Mouse (Mus musculus) liver, adult 2 months (tissue): Measurements from ENCODE around the gene Gbx1. TPM values are rescaled to one million over a fixed set of nuclear protein-coding genes. Genes with fewer than 3 reads are reported as not detected.

ENCODE experiments used
- DNase-seq: peaks from one replicate; pipeline ENCODE4 v3.0.0-alpha.2; 2011; ENCODE audit warnings: low read depth, low spot score; ENCODE audit errors: extremely low read depth
- H3K27ac ChIP-seq: fragments of 200-500 bp; replicated peaks from 2 replicates; pipeline ENCODE4 v1.5.1; 2012; ENCODE audit warnings: low read depth, mild to moderate bottlenecking, control low read depth, inconsistent platforms, low read length; ENCODE audit not compliant: insufficient read depth
- H3K27me3 ChIP-seq: fragments of 200-500 bp; 2 replicates; pipeline ENCODE4 v1.6.1; 2012; ENCODE audit warnings: mild to moderate bottlenecking, moderate library complexity, low read length, inconsistent platforms; ENCODE audit not compliant: control insufficient read depth, insufficient read depth
- H3K36me3 ChIP-seq: fragments of 200-500 bp; 2 replicates; pipeline ENCODE4 v1.6.1; 2012; ENCODE audit warnings: low read length, inconsistent platforms; ENCODE audit not compliant: control insufficient read depth, insufficient read depth
- H3K4me1 ChIP-seq: fragments of 200-500 bp; 2 replicates; pipeline ENCODE4 v1.6.1; 2011; ENCODE audit warnings: low read length; ENCODE audit not compliant: control insufficient read depth, insufficient read depth
- H3K4me3 ChIP-seq: fragments of 200-500 bp; 2 replicates; pipeline ENCODE4 v1.5.1; 2011; ENCODE audit warnings: low read depth, mild to moderate bottlenecking, control low read depth, low read length, moderate library complexity; ENCODE audit not compliant: insufficient read depth
- H3K79me2 ChIP-seq: fragments of 200-500 bp; 2 replicates; pipeline ENCODE4 v1.6.1; 2012; ENCODE audit warnings: inconsistent platforms, mild to moderate bottlenecking, low read length, moderate library complexity; ENCODE audit not compliant: control insufficient read depth, insufficient read depth
- H3K9ac ChIP-seq: fragments of 200-500 bp; 2 replicates; pipeline ENCODE4 v1.6.1; 2012; ENCODE audit warnings: low read depth, mild to moderate bottlenecking, control low read depth, inconsistent platforms, low read length
- CTCF ChIP-seq: fragments of 200-500 bp; IDR thresholded peaks from 2 replicates; pipeline ENCODE4 v1.5.1; 2011; ENCODE audit warnings: low read depth, low read length, control low read depth
- POLR2A ChIP-seq: fragments of 200-500 bp; IDR thresholded peaks from 2 replicates; pipeline ENCODE4 v1.6.1; 2011; ENCODE audit warnings: low read length, control low read depth; ENCODE audit not compliant: insufficient read depth; ENCODE audit errors: extremely low read depth
- WGBS: fragments of 180-500 bp; shearing (Covaris S2); methylation state at CpG from one replicate; pipeline ENCODE4 v1.1.7; 2018; 5-methylcytosine and 5-hydroxymethylcytosine counted together
- polyA plus RNA-seq: library from polyadenylated mRNA; depleted of rRNA; stranded (reverse); fragments of >200 nt; gene quantifications from 2 replicates; pipeline ENCODE4 v1.2.3, GENCODE M21; 2012
- total RNA-seq: library from RNA; depleted of rRNA; stranded (reverse); fragments of >200 nt; gene quantifications from 2 replicates; pipeline ENCODE4 v1.2.3, GENCODE M21; 2014

The Gbx1 gene
- total and polyA plus RNA-seq, 2 experiments, result not detected

- Histone ChIP-seq H3K9ac (no peak overlapping the region), H3K79me2 (no peaks in the 10 kb centered on the region), H3K4me3 (no peak overlapping the region), H3K27ac (no peak overlapping the region), H3K4me1 (no peaks in the 10 kb centered on the region), H3K36me3 (no peaks in the 10 kb centered on the region), H3K27me3 (no peaks in the 10 kb centered on the region; the same call in 1 of the 2 replicates)
- WGBS, result 71% methylated on average over 2 of the region's 2 CpGs
- no peak for DNase-seq
- TF ChIP-seq CTCF (no peak), POLR2A (no peak)
These were observed 24.3 kb upstream of the Gbx1 start for GRCm38 (mm10) chr5:24551317-24551688.

- Histone ChIP-seq H3K27ac (no peak overlapping the region), H3K36me3 (no peaks in the 10 kb centered on the region), H3K27me3 (no peaks in the 10 kb centered on the region; the same call in 1 of the 2 replicates), H3K4me3 (no peak overlapping the region), H3K4me1 (no peaks in the 10 kb centered on the region), H3K9ac (no peak overlapping the region), H3K79me2 (no peaks in the 10 kb centered on the region)
- TF ChIP-seq CTCF (no peak), POLR2A (no peak)
- DNase-seq, result no peak
- 36% methylated on average over 26 of the region's 26 CpGs for WGBS
These were observed 23.8 kb upstream of the Gbx1 start for GRCm38 (mm10) chr5:24550598-24551316.

GRCm38 (mm10) chr5:24542643-24543042, 15.6 kb upstream of the Gbx1 start:
- H3K9ac ChIP-seq, result no peak overlapping the region
- WGBS, result 81% methylated on average over 7 of the region's 7 CpGs
- no peaks in the 10 kb centered on the region for H3K36me3 ChIP-seq
- H3K4me1 ChIP-seq, result no peaks in the 10 kb centered on the region; the same call in 1 of the 2 replicates
- TF ChIP-seq CTCF (no peak), POLR2A (no peak)
- DNase-seq, result peak; percentile 7
- H3K27me3 ChIP-seq, result peaks cover 2% of the 10 kb centered on the region
- no peak overlapping the region for H3K4me3 ChIP-seq
- no peaks in the 10 kb centered on the region for H3K79me2 ChIP-seq
- no peak overlapping the region for H3K27ac ChIP-seq

GRCm38 (mm10) chr5:24541144-24541569, 14.2 kb upstream of the Gbx1 start:
- Histone ChIP-seq H3K4me3 (no peak overlapping the region), H3K27ac (no peak overlapping the region), H3K4me1 (no peaks in the 10 kb centered on the region; the same call in 1 of the 2 replicates), H3K9ac (no peak overlapping the region), H3K79me2 (no peaks in the 10 kb centered on the region), H3K36me3 (no peaks in the 10 kb centered on the region), H3K27me3 (peaks cover 5% of the 10 kb centered on the region)
- WGBS, result 38% methylated on average over 6 of the region's 6 CpGs
- no peak for DNase-seq
- no peak for TF ChIP-seq POLR2A
- no peak for TF ChIP-seq CTCF

- Histone ChIP-seq H3K79me2 (no peaks in the 10 kb centered on the region), H3K4me3 (peak within 1 kb of the TSS; percentile 3; the same call in 1 of the 2 replicates), H3K9ac (no peak within 1 kb of the TSS), H3K4me1 (no peaks in the 10 kb centered on the region; the same call in 1 of the 2 replicates), H3K27me3 (peaks cover 5% of the 10 kb centered on the region), H3K36me3 (no peaks in the 10 kb centered on the region), H3K27ac (no peak within 1 kb of the TSS)
- TF ChIP-seq POLR2A, result no peak
- 35% methylated on average over 14 of the region's 14 CpGs for WGBS
- peak; percentile 9 for DNase-seq
These were observed 13.6 kb upstream of the Gbx1 start, which contains the start of gene Asb10 for GRCm38 (mm10) chr5:24540387-24541143. Gene Asb10 (minus strand): TSS chr5:24540978.
